Mouse (Mus musculus) heart, adult 2 months (tissue): ENCODE data around the gene Rprd1b. TPM values are rescaled to one million over a fixed set of nuclear protein-coding genes. Genes with fewer than 3 reads are reported as not detected.

Experiments
- DNase-seq, 2 experiments: peaks; one replicate each; pipeline ENCODE4 v3.0.0; 2021
- H3K27ac ChIP-seq: fragments of 200-600 bp; 2 replicates; pipeline ENCODE4 v1.8.1; 2022
- H3K27me3 ChIP-seq: fragments of 200-500 bp; 2 replicates; pipeline ENCODE4 v1.6.1; 2012; ENCODE audit warnings: mild to moderate bottlenecking, low read length, inconsistent platforms, mixed read lengths; ENCODE audit not compliant: control insufficient read depth, insufficient read depth
- H3K36me3 ChIP-seq: fragments of 200-500 bp; 2 replicates; pipeline ENCODE4 v1.6.1; 2012; ENCODE audit warnings: low read length, inconsistent platforms; ENCODE audit not compliant: control insufficient read depth, insufficient read depth
- H3K4me1 ChIP-seq: fragments of 200-500 bp; 2 replicates; pipeline ENCODE4 v1.6.1; 2011; ENCODE audit warnings: low read length; ENCODE audit not compliant: control insufficient read depth, insufficient read depth
- H3K4me3 ChIP-seq: fragments of 200-600 bp; 2 replicates; pipeline ENCODE4 v1.8.1; 2022
- H3K79me2 ChIP-seq: fragments of 200-500 bp; replicated peaks from 2 replicates; pipeline ENCODE4 v1.6.1; 2012; ENCODE audit warnings: mild to moderate bottlenecking, inconsistent platforms, low read length, moderate library complexity, mixed read lengths; ENCODE audit not compliant: control insufficient read depth, insufficient read depth
- H3K9ac ChIP-seq: fragments of 200-500 bp; 2 replicates; pipeline ENCODE4 v1.6.1; 2012; ENCODE audit warnings: low read depth, mild to moderate bottlenecking, control low read depth, inconsistent platforms, low read length, mixed read lengths
- CTCF ChIP-seq: fragments of 200-600 bp; IDR thresholded peaks from 2 replicates; pipeline ENCODE4 v1.8.1; 2022; ENCODE audit warnings: antibody characterized with exemption, mild to moderate bottlenecking, moderate library complexity
- EP300 ChIP-seq: fragments of 200-500 bp; IDR thresholded peaks from 2 replicates; pipeline ENCODE4 v1.6.1; 2011; ENCODE audit warnings: low read depth, low read length, control low read depth; ENCODE audit not compliant: insufficient read depth
- POLR2A ChIP-seq: fragments of 200-500 bp; IDR thresholded peaks from 2 replicates; pipeline ENCODE4 v1.6.1; 2011; ENCODE audit warnings: mild to moderate bottlenecking, low read depth, low read length, control low read depth; ENCODE audit not compliant: insufficient read depth
- WGBS: fragments of 180-500 bp; shearing (Covaris S2); methylation state at CpG from one replicate; pipeline ENCODE4 v1.1.7; 2018; 5-methylcytosine and 5-hydroxymethylcytosine counted together
- intact Hi-C: fragments of 180-260 bp; cut with DNase I; formaldehyde crosslinking; loops from one replicate; pipeline ENCODE4 v1.15.1; 2025
- polyA plus RNA-seq: library from polyadenylated mRNA; depleted of rRNA; stranded (reverse); fragments of >200 nt; gene quantifications from 2 replicates; pipeline ENCODE4 v1.2.3, GENCODE M21; 2012
- total RNA-seq, 2 experiments: library from RNA; stranded (reverse); gene quantifications; 2 replicates each; pipeline ENCODE4 v1.2.3; 2021

Gene Rprd1b
- total and polyA plus RNA-seq, 3 experiments: 15.9 to 33.5 (median 32.9) TPM

- Histone ChIP-seq H3K36me3 (peaks cover 6% of the 10 kb centered on the region; the same call in 1 of the 2 replicates), H3K79me2 (no peaks in the 10 kb centered on the region), H3K4me1 (no peaks in the 10 kb centered on the region), H3K27me3 (no peaks in the 10 kb centered on the region), H3K9ac (no peak overlapping the region), H3K4me3 (no peak overlapping the region), H3K27ac (no peak overlapping the region)
- intact Hi-C loops: no loop called here
- WGBS: 46% methylated on average over 3 of the region's 3 CpGs
- no peak for DNase-seq
- TF ChIP-seq EP300 (no peak), CTCF (no peak), POLR2A (no peak)
These were observed 28.7 kb downstream of the Rprd1b start for GRCm38 (mm10) chr2:158057030-158057429.

GRCm38 (mm10) chr2:158058534-158058933, 30.2 kb downstream of the Rprd1b start:
- TF ChIP-seq EP300 (no peak), POLR2A (no peak), CTCF (no peak)
- no peaks in the 10 kb centered on the region for H3K27me3 ChIP-seq
- H3K9ac ChIP-seq: no peak overlapping the region
- peak; percentile 73 to 78 for DNase-seq
- WGBS: 64% methylated on average over 10 of the region's 10 CpGs
- H3K36me3 ChIP-seq: peaks cover 6% of the 10 kb centered on the region; the same call in 1 of the 2 replicates
- no peak overlapping the region for H3K4me3 ChIP-seq
- intact Hi-C loops: no loop called here
- no peaks in the 10 kb centered on the region for H3K79me2 ChIP-seq
- H3K4me1 ChIP-seq: no peaks in the 10 kb centered on the region
- H3K27ac ChIP-seq: no peak overlapping the region

- Histone ChIP-seq H3K9ac (no peak overlapping the region), H3K36me3 (peaks cover 8% of the 10 kb centered on the region; the same call in 1 of the 2 replicates), H3K4me3 (no peak overlapping the region), H3K4me1 (peaks cover 2% of the 10 kb centered on the region), H3K79me2 (no peaks in the 10 kb centered on the region), H3K27me3 (no peaks in the 10 kb centered on the region), H3K27ac (no peak overlapping the region)
- 73% methylated on average over 8 of the region's 8 CpGs for WGBS
- DNase-seq: no peak
- intact Hi-C loops: loop anchor here (5.0 kb wide), 1 partner anchor 88 kb away; the partner anchor contains the start of gene Tgm2
- no peak for TF ChIP-seq EP300
- no peak for TF ChIP-seq POLR2A
- no peak for TF ChIP-seq CTCF
These were observed 31.4 kb downstream of the Rprd1b start for GRCm38 (mm10) chr2:158059666-158060105.

GRCm38 (mm10) chr2:158063036-158063435, 34.7 kb downstream of the Rprd1b start:
- WGBS: 92% methylated on average over 3 of the region's 3 CpGs
- Histone ChIP-seq H3K36me3 (peaks cover 19% of the 10 kb centered on the region), H3K27me3 (no peaks in the 10 kb centered on the region), H3K4me1 (peaks cover 7% of the 10 kb centered on the region), H3K79me2 (no peaks in the 10 kb centered on the region), H3K9ac (no peak overlapping the region), H3K27ac (no peak overlapping the region), H3K4me3 (no peak overlapping the region)
- no peak for DNase-seq
- TF ChIP-seq CTCF: no peak
- no peak for TF ChIP-seq EP300
- TF ChIP-seq POLR2A: no peak
- intact Hi-C loops: loop anchor here (5.0 kb wide), 1 partner anchor 84 kb away; the partner anchor contains the start of gene Tgm2

GRCm38 (mm10) chr2:158064571-158065048, 36.3 kb downstream of the Rprd1b start:
- intact Hi-C loops: loop anchor here (1.0 to 5.0 kb wide), 3 partner anchors 43 to 140 kb away; partner anchors contain the start of gene Tgm2
- peak; percentile 37 to 43 for DNase-seq
- peaks cover 7% of the 10 kb centered on the region for H3K4me1 ChIP-seq
- peak; percentile 78 for TF ChIP-seq CTCF
- TF ChIP-seq POLR2A: no peak
- TF ChIP-seq EP300: no peak
- peak overlapping the region; percentile 55 for H3K27ac ChIP-seq
- H3K4me3 ChIP-seq: no peak overlapping the region
- H3K9ac ChIP-seq: no peak overlapping the region
- no peaks in the 10 kb centered on the region for H3K79me2 ChIP-seq
- WGBS: 11% methylated on average over 3 of the region's 3 CpGs
- peaks cover 18% of the 10 kb centered on the region for H3K36me3 ChIP-seq
- no peaks in the 10 kb centered on the region for H3K27me3 ChIP-seq

- Histone ChIP-seq H3K4me3 (no peak overlapping the region), H3K4me1 (peaks cover 7% of the 10 kb centered on the region), H3K27me3 (no peaks in the 10 kb centered on the region), H3K79me2 (no peaks in the 10 kb centered on the region), H3K9ac (no peak overlapping the region), H3K36me3 (peaks cover 18% of the 10 kb centered on the region), H3K27ac (peak overlapping the region; percentile 55)
- DNase-seq: no peak
- intact Hi-C loops: loop anchor here (5.0 kb wide), 1 partner anchor 42 kb away; no protein-coding TSS in a partner anchor
- no peak for TF ChIP-seq CTCF
- no peak for TF ChIP-seq EP300
- TF ChIP-seq POLR2A: no peak
- WGBS: 46% methylated on average over 5 of the region's 5 CpGs
These were observed 36.8 kb downstream of the Rprd1b start for GRCm38 (mm10) chr2:158065064-158065463.
